Mouse (Mus musculus) lung, postnatal 25 days (tissue): Measurements from ENCODE around the gene Prmt3.

Source experiments
- DNase-seq: peaks from one replicate; pipeline ENCODE4 v3.0.0; 2022; ENCODE audit warnings: low spot score

Gene Prmt3

DNA sequence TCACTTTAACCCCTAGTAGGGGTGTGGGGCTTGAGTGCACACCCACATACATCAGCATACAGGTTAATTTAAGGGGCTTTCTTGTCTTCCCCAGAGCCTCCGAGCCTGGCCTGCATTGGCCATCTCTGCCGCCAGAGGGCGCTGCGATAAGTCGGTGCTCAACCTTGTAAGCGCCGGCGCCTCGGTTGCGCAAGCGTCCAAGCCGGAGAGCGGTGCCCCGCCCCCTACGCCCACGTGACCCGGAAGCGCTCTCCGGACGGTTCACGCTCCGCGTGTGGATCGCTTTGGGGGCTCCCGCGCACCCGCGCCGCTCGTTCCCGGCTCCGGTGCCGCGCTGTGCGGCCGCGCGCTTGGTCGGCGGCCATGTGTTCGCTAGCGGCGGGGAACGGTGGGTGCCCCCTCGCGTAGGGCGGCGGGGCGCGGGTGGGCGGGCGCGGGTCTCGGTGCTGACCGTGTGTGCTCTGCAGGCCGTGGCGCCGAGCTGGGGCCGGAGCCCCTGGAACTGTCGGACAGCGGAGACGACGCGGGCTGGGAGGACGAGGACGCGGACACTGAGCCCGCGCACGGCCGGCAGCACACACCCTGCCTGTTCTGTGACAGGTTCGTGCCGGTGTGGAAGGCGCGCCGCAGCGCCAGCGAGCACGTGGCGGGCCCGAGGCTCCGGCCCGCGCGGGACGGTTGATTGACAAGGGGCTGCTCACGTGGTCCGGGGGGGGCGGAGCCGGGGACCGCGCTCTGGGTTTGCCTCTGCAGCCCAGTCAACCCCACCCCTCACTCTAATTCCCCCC, at the start of gene Prmt3:
Gene Prmt3 (plus strand): TSS at position 233 of the 788 bp plus-strand sequence.
- DNase-seq: peak; percentile 96

DNA sequence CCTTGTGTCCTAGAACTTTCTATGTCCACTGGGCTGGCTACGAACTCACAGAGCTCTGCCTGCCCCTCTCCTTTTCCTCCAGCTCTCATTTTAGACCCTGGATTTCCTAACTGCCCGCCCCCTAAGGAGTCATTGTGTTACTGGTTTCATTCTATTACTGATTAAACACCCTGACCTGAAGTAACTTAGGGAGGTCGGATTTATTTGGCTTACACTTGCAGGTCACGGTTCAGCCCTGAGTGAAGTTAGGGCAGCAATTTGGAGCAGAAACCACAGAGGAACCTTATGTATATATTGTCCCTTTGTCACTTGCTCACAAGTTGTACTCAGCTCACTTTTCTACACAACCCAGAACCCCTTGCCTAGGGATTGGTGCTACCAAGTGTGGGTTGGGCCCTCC, 43.8 kb upstream of the Prmt3 start:
- DNase-seq: no peak

DNA sequence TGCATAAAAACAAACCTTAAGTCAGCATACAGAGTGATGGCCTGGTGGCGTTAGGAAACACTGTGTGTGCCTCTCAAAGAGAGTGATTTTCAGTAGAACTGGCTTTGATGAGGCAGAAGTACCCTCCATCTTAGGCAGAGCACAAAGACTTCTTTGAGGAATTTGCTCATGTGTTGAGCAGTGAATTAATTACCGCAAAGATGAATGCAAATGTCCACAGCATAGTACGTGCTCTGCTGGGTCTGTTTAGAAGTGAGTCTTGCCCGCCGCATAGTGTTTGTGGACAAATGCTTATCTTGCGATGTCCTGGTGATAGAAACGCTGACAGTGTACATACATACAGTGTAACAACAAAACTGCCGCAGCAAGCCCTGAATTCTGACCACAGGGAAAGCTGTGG, 38.7 kb upstream of the Prmt3 start:
- DNase-seq: no peak

DNA sequence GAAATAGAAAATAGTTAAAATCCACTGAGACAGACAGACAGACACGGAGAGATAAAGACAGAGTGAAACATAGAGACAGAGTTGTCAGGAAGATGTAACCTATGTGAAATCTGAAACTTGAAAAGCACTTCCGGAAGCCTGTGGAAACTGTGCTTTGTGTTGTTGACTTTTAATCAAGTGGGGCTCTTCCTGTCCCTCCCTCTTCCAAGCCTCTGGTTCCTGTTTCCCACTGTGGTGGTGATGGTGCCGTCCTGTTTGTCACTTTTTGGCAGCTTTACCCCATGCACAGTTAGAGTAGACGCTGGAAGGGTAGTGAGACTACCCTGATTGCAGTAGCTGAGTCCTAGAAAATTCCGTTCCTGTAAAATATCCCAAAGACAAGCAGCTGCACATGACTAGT, 36.7 kb upstream of the Prmt3 start:
- peak; percentile 14 for DNase-seq

DNA sequence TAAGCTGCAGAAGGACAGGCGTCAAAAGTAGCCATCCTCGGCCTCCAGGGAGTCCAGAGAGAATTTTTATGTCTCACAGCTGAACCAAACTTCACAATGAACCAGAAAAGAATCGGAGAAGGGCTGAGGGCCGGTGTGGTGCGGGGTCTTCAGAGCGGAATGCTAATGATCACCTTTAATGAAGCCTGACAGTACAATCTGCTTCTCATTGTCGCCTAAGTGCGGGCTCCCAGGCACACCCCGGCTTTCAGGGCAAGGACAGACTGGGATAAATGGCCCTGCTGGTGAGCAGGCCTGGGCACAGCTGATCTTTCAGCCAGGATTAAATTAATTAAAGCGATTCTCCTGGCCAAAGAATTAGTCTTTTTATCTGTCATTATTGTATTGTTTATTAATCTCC, 36.2 kb upstream of the Prmt3 start:
- DNase-seq: no peak

DNA sequence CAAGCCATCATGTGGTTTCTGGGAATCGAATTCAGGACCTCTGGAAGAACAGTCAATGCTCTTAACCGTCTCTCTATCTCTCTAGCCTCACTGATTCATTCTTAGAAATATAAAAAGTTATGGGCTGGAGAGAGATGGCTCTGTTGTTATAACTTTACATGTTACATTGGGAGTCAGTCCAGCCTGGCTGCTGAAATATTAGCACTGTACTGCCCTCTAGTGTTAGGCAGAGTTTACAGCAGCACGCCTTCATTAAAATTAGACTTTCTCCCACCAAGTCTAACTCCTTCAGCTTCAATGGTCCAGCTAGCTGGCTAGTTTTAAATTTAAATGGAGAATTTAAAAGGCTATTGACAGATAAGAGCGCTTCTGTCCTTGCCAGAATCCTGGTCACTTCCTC, 27.0 kb upstream of the Prmt3 start:
- peak; percentile 46 for DNase-seq

DNA sequence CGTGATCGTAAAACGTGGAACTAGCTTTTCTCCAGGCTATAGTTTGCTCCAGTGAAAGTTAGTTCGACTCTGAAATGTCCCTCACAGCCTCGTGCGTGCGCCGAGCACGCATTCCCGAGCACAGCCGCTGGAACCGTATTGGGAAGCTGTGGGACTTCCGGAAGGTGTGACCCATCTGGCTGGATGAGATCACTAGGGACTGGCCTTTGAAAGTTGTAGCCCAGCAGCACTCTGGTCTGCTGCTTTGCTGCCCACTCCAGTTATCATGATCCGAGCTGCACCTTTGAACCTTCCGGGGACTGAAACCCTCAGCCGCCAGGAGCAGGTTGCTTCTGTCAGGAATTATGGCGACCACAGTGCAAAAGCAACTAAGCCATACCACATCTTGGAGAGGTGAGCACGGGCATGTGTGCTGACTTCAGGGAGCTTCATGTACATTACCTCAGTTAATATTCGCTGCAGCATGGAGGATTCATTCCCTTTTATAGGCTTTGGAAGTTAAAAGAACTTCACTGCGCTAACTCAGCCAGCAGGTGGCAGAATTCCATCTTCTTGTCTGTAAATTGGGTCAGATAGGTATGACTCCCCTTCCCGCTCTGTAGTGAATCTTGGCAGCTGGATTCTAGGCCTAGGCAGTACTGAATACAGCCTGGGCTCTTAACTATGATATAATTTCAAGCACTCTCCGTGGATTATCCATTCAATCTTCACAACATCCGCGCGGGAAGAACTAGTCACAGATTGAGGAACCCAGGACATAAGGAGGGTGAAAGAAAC, 25.2 kb upstream of the Prmt3 start:
- DNase-seq: peak; percentile 32

DNA sequence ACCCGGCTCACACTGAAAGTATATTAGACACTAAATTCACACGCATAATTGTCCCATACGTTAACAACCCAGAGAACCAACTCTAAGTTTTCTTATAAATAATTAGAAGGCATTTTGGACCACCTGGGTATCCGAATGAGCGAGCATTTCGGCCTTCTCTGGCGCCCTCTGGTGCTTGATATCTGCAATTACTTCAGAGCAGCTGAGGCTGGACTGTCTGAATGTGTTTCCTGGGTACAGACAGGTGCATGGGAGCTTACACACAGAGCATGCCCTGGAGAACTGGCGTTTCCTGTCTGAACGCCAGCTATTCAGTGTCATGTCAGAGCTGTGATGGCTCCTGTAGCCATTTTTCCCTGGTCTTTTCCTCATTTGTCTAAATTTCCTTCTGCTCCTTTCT, 23.4 kb upstream of the Prmt3 start:
- peak; percentile 60 for DNase-seq

DNA sequence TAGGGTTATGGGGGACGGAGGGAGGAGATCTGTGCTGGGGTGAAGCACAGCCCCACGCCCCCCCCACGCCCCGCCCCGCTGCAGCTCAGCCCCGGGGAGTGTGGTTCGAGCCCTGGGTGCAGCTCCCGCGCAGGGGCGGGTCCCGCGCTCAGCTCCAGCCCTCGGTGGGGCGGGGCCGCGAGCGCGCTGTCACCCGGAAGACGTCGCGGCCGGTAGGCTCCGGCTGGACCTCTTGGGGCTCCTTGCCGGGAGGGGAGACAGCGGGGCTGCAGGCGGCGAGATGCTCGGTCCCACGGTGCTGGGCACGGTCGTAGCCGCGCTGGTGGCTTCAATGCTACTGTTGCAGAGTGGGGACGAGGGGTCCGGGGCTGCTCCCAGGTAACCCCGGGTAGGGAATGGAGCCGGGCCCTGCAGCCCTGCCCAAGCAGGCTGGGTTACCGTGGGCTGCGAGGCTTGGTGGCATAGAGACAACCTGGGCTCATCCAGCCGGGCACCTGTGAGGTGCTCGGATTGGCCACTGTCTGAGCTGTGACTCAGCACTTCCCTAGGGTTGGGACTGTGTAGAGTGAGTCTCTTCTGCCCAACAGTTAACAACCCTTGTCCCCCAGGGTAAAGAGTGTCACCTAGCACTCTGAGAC, 19.1 kb upstream of the Prmt3 start, which contains the start of gene Htatip2:
Gene Htatip2 (plus strand): TSS at position 182 of the 638 bp plus-strand sequence.
- peak; percentile 46 for DNase-seq

DNA sequence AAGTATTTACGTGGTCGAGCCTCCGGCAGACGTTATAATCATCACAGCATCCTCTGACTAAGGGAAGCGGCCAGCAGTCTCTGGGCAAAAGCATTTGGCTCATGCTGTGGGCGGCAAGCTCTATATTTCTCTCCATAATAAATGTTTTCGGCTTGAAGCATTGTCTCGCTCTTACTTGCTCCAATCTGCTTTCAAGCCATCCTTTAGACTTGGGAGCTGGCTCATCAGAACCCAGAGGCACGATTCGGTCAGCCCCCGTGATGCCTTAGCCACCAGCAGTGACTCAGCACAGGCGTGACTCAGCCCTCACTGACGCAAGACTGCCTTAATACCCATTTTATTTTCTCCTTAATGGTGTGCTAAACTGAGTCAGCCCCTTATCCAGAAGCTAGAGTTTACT, 15.5 kb upstream of the Prmt3 start:
- no peak for DNase-seq

DNA sequence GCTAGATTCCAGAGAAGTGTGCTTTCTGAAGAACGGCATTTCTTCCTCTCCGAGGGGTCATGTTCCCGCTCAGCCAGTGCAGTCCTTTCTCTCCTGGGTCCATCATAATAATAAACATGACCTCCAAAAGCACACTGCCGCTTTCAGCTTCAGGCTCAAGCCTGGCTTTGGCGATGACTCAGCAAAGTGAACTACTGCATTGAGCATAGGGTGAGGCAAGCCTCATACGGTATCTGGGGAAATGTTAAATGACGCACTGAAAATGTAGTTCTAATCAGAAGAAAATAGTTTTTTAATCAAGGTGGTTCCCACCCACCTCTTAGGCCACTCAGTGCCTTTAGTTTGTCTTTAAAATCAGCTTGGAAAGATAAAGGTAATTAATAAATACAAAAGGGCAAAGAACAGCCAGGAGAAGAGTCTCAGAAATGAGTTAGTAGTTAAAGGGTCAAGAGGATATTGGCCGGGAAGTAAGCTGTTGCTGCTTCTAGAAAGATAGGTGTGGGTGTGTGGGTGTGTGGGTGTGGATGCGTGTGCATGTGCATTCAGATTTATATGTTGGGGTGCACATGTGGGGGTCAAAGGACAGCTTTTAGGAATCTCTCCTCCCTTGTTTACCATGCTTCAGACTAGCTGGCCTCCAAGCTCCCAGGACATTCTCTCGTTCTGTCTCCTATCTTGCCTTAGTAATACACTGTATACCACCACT, 14.0 kb upstream of the Prmt3 start:
- no peak for DNase-seq

DNA sequence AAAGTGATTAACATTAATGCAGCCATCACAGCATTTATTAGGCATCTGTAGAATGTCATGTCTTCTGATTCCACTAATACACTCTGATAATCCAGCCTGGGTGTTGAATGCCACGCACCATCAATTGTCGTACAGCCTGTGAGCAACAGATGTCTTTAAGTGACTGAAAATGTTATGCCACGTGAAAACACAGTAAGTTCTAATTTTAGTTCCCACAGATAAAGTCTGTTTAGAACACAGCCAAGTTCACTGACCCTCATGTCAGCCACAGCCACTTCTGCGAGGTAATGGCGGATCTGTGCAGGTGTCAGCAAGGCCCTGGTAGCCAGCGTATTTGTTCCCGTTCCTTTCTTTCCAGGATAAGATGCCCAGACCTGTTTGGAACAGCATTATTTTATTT, 12.0 kb upstream of the Prmt3 start:
- DNase-seq: no peak

DNA sequence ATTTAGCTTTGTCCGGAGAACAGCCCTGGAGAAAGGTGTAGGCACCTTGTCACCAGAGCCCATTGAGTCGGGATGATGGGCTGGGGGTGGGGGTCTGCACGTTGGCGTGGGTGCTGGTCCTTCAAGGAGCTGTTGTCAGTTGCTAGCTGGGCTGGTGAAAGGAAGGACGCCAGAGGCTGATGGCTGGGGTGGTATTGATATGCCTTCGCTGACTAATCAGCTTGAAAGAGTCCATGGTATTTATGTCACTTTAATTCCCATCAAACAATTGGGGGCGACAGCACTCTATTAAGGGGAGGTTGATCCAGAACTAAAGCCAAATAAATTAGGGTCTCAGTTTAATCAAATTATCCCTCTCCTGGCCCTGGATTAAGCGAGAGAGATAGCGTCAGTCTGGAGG, 9.6 kb upstream of the Prmt3 start:
- DNase-seq: no peak

DNA sequence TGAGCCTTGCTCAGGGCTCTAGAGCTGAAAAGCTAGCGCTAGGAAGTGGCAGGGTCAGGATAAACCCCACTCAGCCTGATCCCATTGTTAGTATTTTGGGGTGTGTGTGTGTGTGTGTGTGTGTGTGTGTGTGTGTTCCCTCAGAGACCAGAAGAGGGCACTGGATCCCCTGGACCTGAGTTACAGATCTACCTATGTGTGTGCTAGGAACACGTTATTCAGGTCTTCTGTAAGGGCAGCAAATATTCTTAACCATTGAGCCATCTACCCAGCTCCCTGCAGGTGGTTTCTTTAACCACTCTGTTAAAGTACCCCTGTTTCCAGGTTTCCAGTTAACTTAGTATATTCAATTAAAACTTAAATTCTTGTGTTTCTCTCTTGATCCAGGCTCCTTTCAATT, 3.8 kb upstream of the Prmt3 start:
- no peak for DNase-seq

DNA sequence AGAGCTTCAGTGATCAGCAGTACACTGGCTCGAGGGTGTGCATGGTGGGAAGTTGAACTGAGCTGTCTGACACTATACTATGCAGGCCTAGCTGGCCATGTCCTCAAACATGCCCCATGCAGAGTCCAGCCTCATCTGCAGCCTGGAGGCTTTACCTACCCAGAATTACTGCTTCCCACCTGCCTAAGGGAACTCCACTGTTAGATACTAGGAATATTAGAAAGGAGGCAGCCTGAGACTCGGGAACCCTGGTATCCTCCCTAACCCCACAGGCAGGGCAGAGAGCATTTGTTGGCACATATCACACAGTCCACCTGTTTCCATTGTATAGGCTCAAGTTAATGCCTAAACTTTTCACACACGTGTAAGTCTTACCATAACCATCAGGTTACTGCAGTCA, 561 bp upstream of the Prmt3 start:
- no peak for DNase-seq

DNA sequence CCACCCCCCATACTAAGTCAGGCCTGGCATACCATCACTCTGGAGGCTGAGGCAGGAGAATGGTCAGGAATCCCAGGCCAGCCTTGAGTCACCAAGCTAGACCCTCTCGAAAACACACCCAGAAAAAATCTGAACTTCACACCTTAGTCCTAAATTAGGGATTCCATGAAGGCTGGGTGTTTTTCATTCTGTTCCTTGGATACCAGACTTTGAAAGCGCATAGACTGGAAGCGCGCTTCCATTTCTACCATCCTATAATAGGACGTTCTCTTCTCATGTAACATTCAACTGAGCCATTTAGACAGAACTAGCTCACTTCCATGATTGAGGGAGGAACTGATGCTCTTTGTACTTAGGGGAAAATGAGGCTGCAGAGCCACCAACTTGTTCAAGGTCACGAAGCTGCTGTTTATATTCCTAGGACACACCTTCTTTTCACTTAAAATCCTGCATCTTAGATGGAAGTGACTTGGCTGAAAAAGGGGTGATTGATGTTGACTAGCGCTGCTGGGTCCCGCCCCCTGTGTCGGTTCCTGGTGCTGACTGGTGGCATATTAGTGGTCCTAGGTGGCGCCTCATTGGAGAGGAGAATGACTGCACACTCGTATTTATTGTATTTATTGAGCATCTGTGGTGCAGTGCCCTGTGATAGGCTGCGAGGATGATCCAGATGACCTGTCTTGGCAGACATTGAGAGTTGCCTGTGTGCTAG, 914 bp downstream of the Prmt3 start:
- DNase-seq: no peak

DNA sequence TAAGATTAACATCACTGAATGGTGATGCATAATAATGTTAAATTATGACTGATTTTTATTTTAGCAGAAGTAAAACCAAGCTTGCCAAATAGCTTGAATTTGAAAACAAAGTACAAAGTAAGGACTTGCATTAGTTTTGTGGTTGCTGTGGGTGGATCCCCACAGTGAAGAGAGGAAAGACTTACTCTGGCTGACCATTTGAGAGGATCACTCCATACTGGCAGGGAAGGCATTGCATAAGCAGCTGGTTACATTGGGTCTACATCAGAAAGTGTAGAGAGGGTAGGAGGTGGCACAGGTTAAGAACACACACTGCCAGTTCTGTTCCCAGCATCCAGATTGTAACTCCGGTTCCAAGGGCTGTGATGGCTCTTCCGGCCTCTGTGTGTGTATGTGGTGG, 4.9 kb downstream of the Prmt3 start:
- no peak for DNase-seq

DNA sequence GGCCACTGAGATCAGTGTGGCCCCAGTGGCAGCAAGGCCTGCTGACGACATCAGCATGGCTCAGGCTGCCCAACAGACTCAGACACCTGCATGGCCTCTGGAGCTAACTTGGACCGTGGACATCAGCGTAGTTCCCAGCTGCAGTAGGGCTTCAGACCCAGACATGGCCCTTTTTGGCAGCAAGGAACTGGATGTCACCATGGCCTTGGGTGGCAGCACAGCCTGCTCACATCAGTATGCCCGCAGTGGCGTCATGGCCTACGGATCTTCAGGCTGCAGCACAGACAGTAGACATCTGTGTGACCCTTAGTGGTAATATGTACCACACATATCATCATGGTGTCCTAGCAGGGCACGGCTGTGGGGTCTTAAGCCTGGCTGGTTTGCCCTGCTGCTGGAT, 7.0 kb downstream of the Prmt3 start:
- no peak for DNase-seq

DNA sequence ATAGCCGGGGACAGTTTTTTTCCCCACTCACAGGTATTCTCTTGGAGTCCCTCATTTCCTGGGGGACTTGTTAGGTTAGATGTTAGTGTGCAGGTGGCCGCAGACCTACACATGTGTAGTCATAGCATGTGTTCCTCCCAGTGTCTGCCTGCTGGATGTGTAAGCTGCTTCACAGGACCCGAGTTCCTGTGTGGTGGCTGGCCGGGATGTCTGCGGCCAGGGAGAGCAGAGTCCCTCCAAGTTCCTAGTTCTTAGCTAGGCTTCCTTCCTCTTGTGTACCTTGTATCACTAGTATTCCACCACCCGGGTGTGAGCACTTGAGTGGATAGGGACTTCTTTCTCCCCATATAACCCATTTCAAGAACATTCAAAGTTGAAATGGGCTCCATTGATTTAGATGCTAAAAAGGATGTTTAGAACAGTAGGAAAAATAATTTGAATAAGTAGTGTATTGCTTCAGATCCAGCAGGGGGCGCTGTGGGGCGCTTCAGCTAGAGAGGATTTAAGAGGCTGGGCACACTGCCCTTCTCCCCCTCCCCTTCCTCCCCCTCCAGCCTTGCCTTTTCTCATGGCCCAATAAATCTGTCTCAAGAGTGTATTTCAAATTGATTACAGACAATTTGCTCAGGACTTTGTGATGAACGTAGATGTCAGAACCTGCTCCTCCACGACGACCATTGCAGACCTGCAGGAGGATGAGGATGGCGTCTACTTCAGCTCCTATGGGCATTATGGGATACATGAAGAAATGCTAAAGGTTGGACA, 8.7 kb downstream of the Prmt3 start:
- no peak for DNase-seq

DNA sequence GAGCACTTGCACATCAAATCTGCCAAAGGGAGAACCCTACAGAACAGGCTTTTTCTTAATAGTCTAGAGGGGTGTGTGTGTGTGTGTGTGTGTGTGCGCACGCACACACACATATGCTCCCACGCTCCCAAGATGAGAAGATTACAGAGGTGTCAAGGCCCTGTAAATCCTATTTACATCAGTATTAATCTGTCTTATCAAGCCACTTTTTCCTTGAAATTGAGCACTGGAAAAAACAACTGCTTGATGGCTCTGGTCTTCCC, 9.2 kb downstream of the Prmt3 start:
- DNase-seq: no peak

DNA sequence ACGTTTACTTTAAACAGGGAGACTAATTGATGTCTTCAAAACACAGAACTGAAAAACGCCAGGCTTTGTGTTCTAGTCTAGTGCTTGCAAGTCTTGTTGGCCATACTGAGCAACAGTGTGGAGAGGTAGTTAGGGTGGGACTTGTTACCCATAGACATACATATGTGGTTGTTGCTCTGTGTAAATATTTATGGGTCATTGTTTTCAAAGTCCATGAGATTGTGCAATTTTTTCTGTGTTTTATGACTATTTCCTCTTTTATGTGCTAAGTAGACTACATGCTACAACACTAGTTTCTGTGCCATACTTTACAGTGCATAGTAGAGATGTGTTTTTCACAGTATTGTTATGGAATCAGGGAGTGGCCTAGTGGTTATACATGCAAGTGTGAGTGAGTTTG, 16.2 kb downstream of the Prmt3 start:
- no peak for DNase-seq
